16 mouse cellular contexts compared by ENCODE assay signal in the genomic region with DNA sequence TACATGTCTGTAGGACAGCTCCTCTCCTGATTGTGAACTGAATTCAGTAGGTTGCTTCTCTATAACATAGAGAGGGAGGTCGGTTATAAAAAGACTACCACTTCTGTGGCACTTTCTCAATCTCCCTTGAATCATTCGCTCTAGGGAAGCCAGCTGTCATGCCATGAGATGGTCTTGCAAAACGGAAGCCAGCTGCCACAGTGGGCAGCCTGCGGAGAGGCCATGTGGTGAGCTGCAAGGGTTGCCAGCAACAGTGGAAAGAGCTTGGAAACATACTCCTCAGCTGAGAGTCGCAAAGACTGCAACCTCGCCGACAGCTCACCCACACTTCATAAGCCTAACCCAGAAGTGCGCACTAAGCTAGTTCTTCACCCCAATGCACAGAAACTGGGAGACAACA. TPM values are rescaled to one million over a fixed set of nuclear protein-coding genes. Genes with fewer than 3 reads are reported as not detected.
DNase-seq lines count a peak whose midpoint lies in the region; ATAC-seq lines count a peak whose summit lies in the region.
"Had no signal": no experiment of that assay in that cellular context is flagged by ENCODE, and none has a peak within 500 bp of the region (broad histone marks: within the 10 kb centered on the region; RNA-seq: fewer than 3 reads in every experiment).

No protein-coding gene starts in this region.

- DNase-seq in cerebellum, postnatal 25 days: peak; percentile 81 to 82
- DNase-seq in left cerebral cortex, postnatal 36 days (ENCODE audit: low spot score in 2 of 2): peak; percentile 38 to 55
- no peak for DNase-seq in embryo, embryonic 10.5 days (ENCODE audit: low spot score)
- no peak for DNase-seq in liver, embryonic 11.5 days (ENCODE audit: low spot score)
- no peak for DNase-seq in c-Kit-positive CD71-positive TER-119-positive erythroid progenitor cells, embryonic 14.5 days (ENCODE audit: low spot score)
- DNase-seq: adrenal gland, adult 8-10 months; embryo, embryonic 11 days had no signal

- H3K27ac ChIP-seq in hindbrain, embryonic 16.5 days (ENCODE audit: low read depth, low read length): no peak overlapping the region
- H3K27ac ChIP-seq in hindbrain, embryonic 13.5 days: no peak overlapping the region
- no peak overlapping the region for H3K27ac ChIP-seq in liver, embryonic 11.5 days (ENCODE audit: low read depth, low read length)
- H3K27ac ChIP-seq: heart, embryonic 10.5 days; midbrain, embryonic 15.5 days had no signal

- H3K4me3 ChIP-seq in hindbrain, embryonic 16.5 days (ENCODE audit: low read length): no peak overlapping the region
- no peak overlapping the region for H3K4me3 ChIP-seq in hindbrain, embryonic 13.5 days
- no peak overlapping the region for H3K4me3 ChIP-seq in liver, embryonic 11.5 days (ENCODE audit: low read depth, low read length)
- H3K4me3 ChIP-seq: heart, embryonic 10.5 days; midbrain, embryonic 15.5 days had no signal

- 58% methylated on average over 8 of the region's 8 CpGs for WGBS in hindbrain, embryonic 16.5 days
- WGBS in hindbrain, embryonic 13.5 days: 69% methylated on average over 8 of the region's 8 CpGs
- WGBS in liver, embryonic 11.5 days: 76% methylated on average over 8 of the region's 8 CpGs

- H3K36me3 ChIP-seq in hindbrain, embryonic 16.5 days (ENCODE audit: control insufficient read depth, insufficient read depth, low read length): no peaks in the 10 kb centered on the region
- H3K36me3 ChIP-seq in hindbrain, embryonic 13.5 days: no peaks in the 10 kb centered on the region
- no peaks in the 10 kb centered on the region for H3K36me3 ChIP-seq in liver, embryonic 11.5 days (ENCODE audit: control insufficient read depth, insufficient read depth, low read length)
- H3K36me3 ChIP-seq: heart, embryonic 10.5 days; midbrain, embryonic 15.5 days had no signal

- no peaks in the 10 kb centered on the region for H3K9me3 ChIP-seq in hindbrain, embryonic 16.5 days (ENCODE audit: control insufficient read depth, low read length)
- no peaks in the 10 kb centered on the region for H3K9me3 ChIP-seq in hindbrain, embryonic 13.5 days
- no peaks in the 10 kb centered on the region for H3K9me3 ChIP-seq in liver, embryonic 11.5 days (ENCODE audit: control insufficient read depth, low read length)
- H3K9me3 ChIP-seq: heart, embryonic 10.5 days; midbrain, embryonic 15.5 days had no signal

- H3K9ac ChIP-seq in hindbrain, embryonic 16.5 days (ENCODE audit: low read depth, low read length): no peak overlapping the region
- H3K9ac ChIP-seq in hindbrain, embryonic 13.5 days: no peak overlapping the region
- H3K9ac ChIP-seq in liver, embryonic 11.5 days (ENCODE audit: low read depth, low read length): no peak overlapping the region
- H3K9ac ChIP-seq: midbrain, embryonic 15.5 days had no signal

- H3K27me3 ChIP-seq in hindbrain, embryonic 16.5 days (replicated peaks; ENCODE audit: control insufficient read depth, insufficient read depth, low read length): no peaks in the 10 kb centered on the region
- no peaks in the 10 kb centered on the region for H3K27me3 ChIP-seq in hindbrain, embryonic 13.5 days
- no peaks in the 10 kb centered on the region for H3K27me3 ChIP-seq in liver, embryonic 11.5 days (replicated peaks; ENCODE audit: control insufficient read depth, insufficient read depth, low read length)
- H3K27me3 ChIP-seq: midbrain, embryonic 15.5 days had no signal

- ATAC-seq in hindbrain, embryonic 16.5 days: peak; percentile 91
- no peak for ATAC-seq in hindbrain, embryonic 13.5 days (ENCODE audit: low FRiP score)
- ATAC-seq in cerebellum, adult (ENCODE audit: insufficient number of reproducible peaks, low FRiP score, low TSS enrichment): peak; percentile 89
- no peak for ATAC-seq in liver, embryonic 11.5 days (replicated peaks; ENCODE audit: low FRiP score)
- ATAC-seq: CD4-positive, CD25-positive, alpha-beta regulatory T cell, adult 4 months; intestine, embryonic 16.5 days; lung, postnatal 0 days; midbrain, embryonic 15.5 days; Patski had no signal

- no peak overlapping the region for H3K4me2 ChIP-seq in hindbrain, embryonic 16.5 days (ENCODE audit: low read length)
- no peak overlapping the region for H3K4me2 ChIP-seq in hindbrain, embryonic 13.5 days
- no peak overlapping the region for H3K4me2 ChIP-seq in liver, embryonic 11.5 days
- H3K4me2 ChIP-seq: midbrain, embryonic 15.5 days had no signal

- H3K4me1 ChIP-seq in hindbrain, embryonic 16.5 days (ENCODE audit: control insufficient read depth, insufficient read depth, low read depth, low read length): no peaks in the 10 kb centered on the region
- no peaks in the 10 kb centered on the region for H3K4me1 ChIP-seq in hindbrain, embryonic 13.5 days (replicated peaks)
- H3K4me1 ChIP-seq in liver, embryonic 11.5 days (replicated peaks; ENCODE audit: control insufficient read depth, insufficient read depth, low read length): no peaks in the 10 kb centered on the region
- H3K4me1 ChIP-seq: heart, embryonic 10.5 days; midbrain, embryonic 15.5 days had no signal

- intact Hi-C loops in left cerebral cortex, postnatal 36 days (cut with DNase I): no loop called here

RNA-seq across cellular contexts. Expression of gene Cdh20, which starts 13.8 kb away (rescaled TPM):
- 5.6 and 5.7 TPM in 2 replicates for polyA plus RNA-seq in hindbrain, embryonic 16.5 days (2015; fragmentation: Nextera tagmentation; extraction: Ambion mirVana)
- polyA plus RNA-seq in hindbrain, embryonic 13.5 days (2015; fragmentation: Nextera tagmentation; extraction: Ambion mirVana): 1.7 and 2.1 TPM in 2 replicates
- 10 to 100 TPM; 17.8 to 22.5 TPM for total RNA-seq in left cerebral cortex, postnatal 36 days (2021)
- polyA plus RNA-seq in liver, embryonic 11.5 days (2014; fragmentation: Nextera tagmentation; extraction: Ambion mirVana): not detected in 2 replicates
- polyA plus RNA-seq: CD4-positive, CD25-positive, alpha-beta regulatory T cell, adult 4 months; Patski had no signal

Comparison
In these comparisons a context has a peak if more than half of its experiments do, and no peak if none do; other contexts are left out.
1. ATAC-seq: peak in hindbrain, embryonic 16.5 days (single experiment) and cerebellum, adult (single experiment); none in hindbrain, embryonic 13.5 days (single experiment) and liver, embryonic 11.5 days (single experiment).
2. DNase-seq: peak in cerebellum, postnatal 25 days (2 of 2) and left cerebral cortex, postnatal 36 days (2 of 2); none in embryo, embryonic 10.5 days (single experiment), liver, embryonic 11.5 days (single experiment) and c-Kit-positive CD71-positive TER-119-positive erythroid progenitor cells, embryonic 14.5 days (single experiment).